Mouse (Mus musculus) lung, postnatal 0 days (tissue): ENCODE measurements around the gene Cxcl10. TPM values are rescaled to one million over a fixed set of nuclear protein-coding genes. Genes with fewer than 3 reads are reported as not detected.
A peak's percentile ranks its signal among the peaks of the same experiment; 100 is the strongest.

Experiments
- ATAC-seq: fragments of 200-750 bp; cut with Nextera tagmentation; 2 replicates; pipeline ENCODE4 v1.8.0; 2017; ENCODE audit warnings: moderate library complexity
- DNase-seq: peaks from one replicate; pipeline ENCODE4 v3.0.0-alpha.2; 2016; ENCODE audit warnings: low spot score
- H3K27ac ChIP-seq: fragments of 300-500 bp; sonication (generic); 2 replicates; pipeline ENCODE4 v1.5.1; 2014; ENCODE audit warnings: antibody characterized with exemption, mild to moderate bottlenecking, low read length, mixed read lengths
- H3K27me3 ChIP-seq: fragments of 300-500 bp; sonication (generic); replicated peaks from 2 replicates; pipeline ENCODE4 v1.6.1; 2014; ENCODE audit warnings: low read length, mixed read lengths; ENCODE audit not compliant: insufficient read depth
- H3K36me3 ChIP-seq: fragments of 300-500 bp; sonication (generic); 2 replicates; pipeline ENCODE4 v1.6.1; 2014; ENCODE audit warnings: low read length, mixed read lengths; ENCODE audit not compliant: insufficient read depth
- H3K4me1 ChIP-seq: fragments of 300-500 bp; sonication (generic); 2 replicates; pipeline ENCODE4 v1.6.1; 2014; ENCODE audit warnings: antibody characterized with exemption, low read depth, low read length, mixed read lengths; ENCODE audit not compliant: insufficient read depth
- H3K4me2 ChIP-seq: fragments of 300-500 bp; sonication (generic); replicated peaks from 2 replicates; pipeline ENCODE4 v1.6.1; 2014; ENCODE audit warnings: low read depth, mild to moderate bottlenecking, low read length, moderate library complexity, mixed read lengths
- H3K4me3 ChIP-seq: fragments of 300-500 bp; sonication (generic); 2 replicates; pipeline ENCODE4 v1.5.1; 2014; ENCODE audit warnings: low read depth, low read length
- H3K9ac ChIP-seq: fragments of 300-500 bp; sonication (generic); replicated peaks from 2 replicates; pipeline ENCODE4 v1.6.1; 2014; ENCODE audit warnings: low read depth, mild to moderate bottlenecking
- H3K9me3 ChIP-seq: fragments of 300-500 bp; sonication (generic); 2 replicates; pipeline ENCODE4 v1.6.1; 2016; ENCODE audit warnings: low read length, mixed read lengths
- CTCF ChIP-seq: IDR thresholded peaks from 2 replicates; pipeline ENCODE4 v1.5.1; 2016; ENCODE audit warnings: antibody characterized with exemption, mild to moderate bottlenecking
- EP300 ChIP-seq: IDR thresholded peaks from 2 replicates; pipeline ENCODE4 v1.6.1; 2016; ENCODE audit warnings: antibody characterized with exemption, mild to moderate bottlenecking, control low read depth
- WGBS: fragments of 180-500 bp; shearing (Covaris S2); extraction: QIAGEN DNeasy Blood & Tissue Kit; methylation state at CpG from one replicate; pipeline ENCODE4 v1.1.7; 2014; 5-methylcytosine and 5-hydroxymethylcytosine counted together
- polyA plus RNA-seq: library from polyadenylated mRNA; unstranded; fragments of >200 nt; fragmentation: Nextera tagmentation; extraction: Ambion mirVana; gene quantifications from 2 replicates; pipeline ENCODE4 v1.2.1, GENCODE M21; 2015

Gene Cxcl10
- polyA plus RNA-seq, 1 experiment from 2014 or later, result 0.49 TPM

DNA sequence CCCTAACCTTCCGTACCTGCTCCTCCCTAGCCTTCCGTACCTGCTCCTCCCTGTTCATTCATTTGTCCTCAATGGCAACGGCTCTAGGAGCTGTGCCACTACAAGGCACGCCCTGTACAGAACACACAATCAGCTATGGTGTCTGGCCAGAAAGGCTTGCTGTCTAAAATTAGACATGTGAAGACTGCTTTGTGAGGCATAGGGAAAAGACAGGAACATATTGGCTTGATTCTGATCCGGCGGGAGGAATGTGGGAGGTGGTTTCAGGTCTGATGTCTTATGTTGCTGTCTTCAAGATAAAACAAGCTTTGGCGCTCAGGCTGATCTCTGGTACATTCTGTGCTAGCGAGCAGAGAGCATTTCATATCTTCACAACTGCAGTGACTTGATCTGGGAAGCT is 41.9 kb upstream of the Cxcl10 start:
- Histone ChIP-seq H3K4me2 (no peak overlapping the region), H3K9me3 (no peaks in the 10 kb centered on the region), H3K27me3 (0 out of 2 replicates have a peak, but pooled peaks cover 6% of the 10 kb centered on the region), H3K4me1 (no peaks in the 10 kb centered on the region), H3K9ac (no peak overlapping the region), H3K27ac (no peak overlapping the region), H3K36me3 (no peaks in the 10 kb centered on the region), H3K4me3 (no peak overlapping the region)
- TF ChIP-seq EP300 (no peak), CTCF (no peak)
- 62% methylated on average over 8 of the region's 8 CpGs for WGBS
- ATAC-seq (no peak), DNase-seq (no peak)

- no peak for TF ChIP-seq CTCF
- TF ChIP-seq EP300, result no peak
- H3K9ac ChIP-seq, result no peak overlapping the region
- no peak overlapping the region for H3K4me3 ChIP-seq
- H3K4me1 ChIP-seq, result no peaks in the 10 kb centered on the region
- H3K4me2 ChIP-seq, result no peak overlapping the region
- DNase-seq (no peak), ATAC-seq (no peak)
- 52% methylated on average over 2 of the region's 2 CpGs for whole genome bisulfite sequencing
- H3K9me3 ChIP-seq, result no peaks in the 10 kb centered on the region
- 0 out of 2 replicates have a peak, but pooled peaks cover 6% of the 10 kb centered on the region for H3K27me3 ChIP-seq
- H3K27ac ChIP-seq, result no peak overlapping the region
- no peaks in the 10 kb centered on the region for H3K36me3 ChIP-seq
Measured at GRCm38 (mm10) chr5:92389977-92390376, 41.3 kb upstream of the Cxcl10 start.

- no peak overlapping the region for H3K4me3 ChIP-seq
- TF ChIP-seq CTCF (no peak), EP300 (no peak)
- H3K9me3 ChIP-seq, result no peaks in the 10 kb centered on the region
- no peak overlapping the region for H3K27ac ChIP-seq
- H3K4me1 ChIP-seq, result no peaks in the 10 kb centered on the region
- WGBS, result 45% methylated on average over 11 of the region's 11 CpGs
- no peak for DNase-seq
- H3K9ac ChIP-seq, result no peak overlapping the region
- ATAC-seq, result no peak; the same call in 1 of the 2 replicates
- H3K4me2 ChIP-seq, result no peak overlapping the region
- no peaks in the 10 kb centered on the region for H3K36me3 ChIP-seq
- 0 out of 2 replicates have a peak, but pooled peaks cover 6% of the 10 kb centered on the region for H3K27me3 ChIP-seq
Measured at GRCm38 (mm10) chr5:92387433-92387832, 38.7 kb upstream of the Cxcl10 start.

GRCm38 (mm10) chr5:92386643-92387042 is 38.0 kb upstream of the Cxcl10 start:
- no peak overlapping the region for H3K4me2 ChIP-seq
- H3K36me3 ChIP-seq, result no peaks in the 10 kb centered on the region
- no peak overlapping the region for H3K27ac ChIP-seq
- ATAC-seq (peak; percentile 48), DNase-seq (peak; percentile 60)
- H3K4me1 ChIP-seq, result no peaks in the 10 kb centered on the region
- no peak for TF ChIP-seq EP300
- peak; percentile 48 for TF ChIP-seq CTCF
- no peaks in the 10 kb centered on the region for H3K9me3 ChIP-seq
- H3K4me3 ChIP-seq, result no peak overlapping the region
- WGBS, result 21% methylated on average over 6 of the region's 6 CpGs
- no peak overlapping the region for H3K9ac ChIP-seq
- H3K27me3 ChIP-seq, result 0 out of 2 replicates have a peak, but pooled peaks cover 6% of the 10 kb centered on the region

GRCm38 (mm10) chr5:92386102-92386501 is 37.4 kb upstream of the Cxcl10 start:
- WGBS, result 69% methylated on average over 5 of the region's 5 CpGs
- DNase-seq, result no peak
- TF ChIP-seq CTCF, result no peak
- TF ChIP-seq EP300, result no peak
- H3K9me3 ChIP-seq, result no peaks in the 10 kb centered on the region
- no peak overlapping the region for H3K9ac ChIP-seq
- ATAC-seq, result no peak
- no peak overlapping the region for H3K4me3 ChIP-seq
- 0 out of 2 replicates have a peak, but pooled peaks cover 6% of the 10 kb centered on the region for H3K27me3 ChIP-seq
- no peaks in the 10 kb centered on the region for H3K4me1 ChIP-seq
- H3K27ac ChIP-seq, result no peak overlapping the region
- H3K36me3 ChIP-seq, result no peaks in the 10 kb centered on the region
- no peak overlapping the region for H3K4me2 ChIP-seq

DNA sequence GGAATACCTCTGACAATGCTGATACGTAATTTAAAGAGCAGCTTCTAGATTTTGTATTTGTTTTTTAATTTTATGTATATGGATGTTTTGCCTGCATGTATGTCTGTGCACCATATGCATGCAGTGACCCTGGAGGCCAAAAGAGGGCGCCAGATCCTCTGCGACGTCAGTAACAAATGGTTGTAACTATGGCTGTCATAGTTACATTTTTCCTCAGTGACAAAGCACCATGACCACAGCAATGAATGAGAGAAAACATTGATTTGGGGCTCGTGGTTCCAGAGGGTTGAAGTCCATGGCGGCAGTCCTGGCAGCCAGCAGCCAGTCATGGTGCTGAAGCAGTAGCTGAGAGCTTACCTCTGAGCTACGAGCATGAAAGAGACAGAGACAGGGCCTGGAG is 36.2 kb upstream of the Cxcl10 start:
- peak; percentile 26 for DNase-seq
- Histone ChIP-seq H3K9me3 (no peaks in the 10 kb centered on the region), H3K36me3 (no peaks in the 10 kb centered on the region), H3K27ac (no peak overlapping the region), H3K4me3 (no peak overlapping the region), H3K27me3 (no peaks in the 10 kb centered on the region), H3K9ac (no peak overlapping the region), H3K4me2 (no peak overlapping the region), H3K4me1 (no peaks in the 10 kb centered on the region)
- 47% methylated on average over 7 of the region's 7 CpGs for WGBS
- TF ChIP-seq CTCF, result peak; percentile 68
- no peak for TF ChIP-seq EP300
- ATAC-seq, result no peak

DNA sequence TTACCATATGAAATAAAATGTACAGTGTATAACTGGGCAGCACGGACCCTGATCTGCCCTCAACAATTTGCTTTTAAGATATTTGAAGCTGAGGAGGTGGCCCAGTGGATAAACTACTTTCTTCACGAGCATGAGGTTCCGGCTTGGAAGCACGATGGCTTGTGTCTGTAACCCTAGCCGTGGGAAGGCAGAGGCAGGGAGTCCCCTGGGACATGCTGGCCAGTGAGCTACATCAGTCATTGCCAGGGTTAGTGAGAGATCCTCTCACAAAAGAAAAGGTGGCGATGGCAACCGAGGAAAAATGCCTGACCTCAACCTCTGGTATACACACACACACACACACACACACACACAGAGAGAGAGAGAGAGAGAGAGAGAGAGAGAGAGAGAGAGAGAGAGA is 35.1 kb upstream of the Cxcl10 start:
- H3K27me3 ChIP-seq, result no peaks in the 10 kb centered on the region
- ATAC-seq, result no peak
- TF ChIP-seq CTCF, result no peak
- TF ChIP-seq EP300, result no peak
- H3K4me1 ChIP-seq, result no peaks in the 10 kb centered on the region
- no peak overlapping the region for H3K9ac ChIP-seq
- no peaks in the 10 kb centered on the region for H3K36me3 ChIP-seq
- DNase-seq, result no peak
- 44% methylated on average over 7 of the region's 7 CpGs for WGBS
- H3K4me3 ChIP-seq, result no peak overlapping the region
- no peak overlapping the region for H3K27ac ChIP-seq
- H3K9me3 ChIP-seq, result no peaks in the 10 kb centered on the region
- no peak overlapping the region for H3K4me2 ChIP-seq
